Mouse (Mus musculus): Measurements from ENCODE around the gene Tcaf2. TPM values are rescaled to one million over a fixed set of nuclear protein-coding genes. Genes with fewer than 3 reads are reported as not detected.

Tcaf2 gene
- polyA plus RNA-seq (2015; fragmentation: Nextera tagmentation; extraction: Ambion mirVana), result 2.0 and 2.4 TPM in 2 replicates

GRCm38 (mm10) chr6:42644912-42645549 is at the start of gene Tcaf2:
Gene Tcaf2, minus strand, starts transcription at chr6:42645254.

GRCm38 (mm10) chr6:42597592-42597991 is 47.5 kb downstream of the Tcaf2 start, which contains the start of gene Tcaf3:
Gene Tcaf3, minus strand, starts transcription at chr6:42597692.

Other genes starting within 250 kb of the Tcaf2 start
- not detected in 2 replicates for gene Tas2r143, start 245.0 kb downstream of the Tcaf2 start, polyA plus RNA-seq (2015; fragmentation: Nextera tagmentation; extraction: Ambion mirVana)
- not detected in 2 replicates for gene Tas2r135, start 239.8 kb downstream of the Tcaf2 start, polyA plus RNA-seq (2015; fragmentation: Nextera tagmentation; extraction: Ambion mirVana)
- gene Tas2r126, start 210.7 kb downstream of the Tcaf2 start, polyA plus RNA-seq (2015; fragmentation: Nextera tagmentation; extraction: Ambion mirVana), result 0.15 TPM in 1 of 2 replicates, not detected in the other
- gene Olfr458, start 180.1 kb downstream of the Tcaf2 start, polyA plus RNA-seq (2015; fragmentation: Nextera tagmentation; extraction: Ambion mirVana), result not detected in 2 replicates
- not detected in 2 replicates for gene Olfr457, start 168.9 kb downstream of the Tcaf2 start, polyA plus RNA-seq (2015; fragmentation: Nextera tagmentation; extraction: Ambion mirVana)
- 0.39 and 0.59 TPM in 2 replicates for gene Olfr456, start 158.0 kb downstream of the Tcaf2 start, polyA plus RNA-seq (2015; fragmentation: Nextera tagmentation; extraction: Ambion mirVana)
- 0.11 and 0.14 TPM in 2 replicates for gene Olfr455, start 97.7 kb downstream of the Tcaf2 start, polyA plus RNA-seq (2015; fragmentation: Nextera tagmentation; extraction: Ambion mirVana)
- gene Tcaf3, start 47.6 kb downstream of the Tcaf2 start, polyA plus RNA-seq (2015; fragmentation: Nextera tagmentation; extraction: Ambion mirVana), result 0.07 TPM in 1 of 2 replicates, not detected in the other
- 59.8 and 62.1 TPM in 2 replicates for gene Tcaf1, start 64.8 kb upstream of the Tcaf2 start, polyA plus RNA-seq (2015; fragmentation: Nextera tagmentation; extraction: Ambion mirVana)
- gene Olfr453, start 94.1 kb upstream of the Tcaf2 start, polyA plus RNA-seq (2015; fragmentation: Nextera tagmentation; extraction: Ambion mirVana), result not detected in 2 replicates
- gene Olfr38, start 111.2 kb upstream of the Tcaf2 start, polyA plus RNA-seq (2015; fragmentation: Nextera tagmentation; extraction: Ambion mirVana), result not detected in 2 replicates
- gene Olfr452, start 139.8 kb upstream of the Tcaf2 start, polyA plus RNA-seq (2015; fragmentation: Nextera tagmentation; extraction: Ambion mirVana), result not detected in 2 replicates
- gene Olfr450, start 166.7 kb upstream of the Tcaf2 start, polyA plus RNA-seq (2015; fragmentation: Nextera tagmentation; extraction: Ambion mirVana), result not detected in 2 replicates
- not detected in 2 replicates for gene Olfr449, start 189.1 kb upstream of the Tcaf2 start, polyA plus RNA-seq (2015; fragmentation: Nextera tagmentation; extraction: Ambion mirVana)
- gene Olfr448, start 245.2 kb upstream of the Tcaf2 start, polyA plus RNA-seq (2015; fragmentation: Nextera tagmentation; extraction: Ambion mirVana), result not detected in 2 replicates